Comparison of ENCODE assay signal across 24 mouse cellular contexts in the genomic region with DNA sequence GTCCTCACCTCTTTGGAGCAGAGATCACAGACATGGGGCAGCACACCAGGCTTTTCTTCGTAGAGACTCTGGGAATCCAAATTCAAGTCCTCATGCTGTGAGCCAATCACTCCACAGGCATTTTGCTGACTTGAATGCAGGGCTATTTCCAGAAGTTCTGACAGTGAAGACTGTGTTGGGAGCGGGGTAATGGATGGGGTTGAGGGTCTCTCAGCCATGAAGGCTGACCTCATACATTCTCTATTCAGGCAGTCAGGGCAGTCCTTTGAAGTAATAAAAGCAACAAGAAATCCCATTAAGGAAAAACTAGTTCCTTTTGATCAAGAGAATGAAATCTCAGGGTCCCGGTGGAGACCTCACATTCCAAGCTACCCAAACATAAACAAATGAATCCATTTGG.
DNase-seq lines count a peak whose midpoint lies in the region; ATAC-seq lines count a peak whose summit lies in the region.
"Had no signal": no experiment of that assay in that cellular context is flagged by ENCODE, and none has a peak within 500 bp of the region (broad histone marks: within the 10 kb centered on the region; RNA-seq: fewer than 3 reads in every experiment).

No protein-coding gene starts in this region.

- peaks cover 15% of the 10 kb centered on the region for H3K4me1 ChIP-seq in kidney, embryonic 15.5 days
- H3K4me1 ChIP-seq: forebrain, embryonic 12.5 days; forebrain, embryonic 15.5 days; heart, embryonic 10.5 days; hindbrain, embryonic 12.5 days; hindbrain, embryonic 15.5 days had no signal

- no peak overlapping the region for H3K4me3 ChIP-seq in kidney, embryonic 15.5 days (replicated peaks)
- H3K4me3 ChIP-seq: embryonic facial prominence, embryonic 10.5 days; embryonic facial prominence, embryonic 13.5 days; erythroblast, embryonic 14.5 days; forebrain, embryonic 12.5 days; forebrain, embryonic 15.5 days; heart, adult 2 months; heart, embryonic 10.5 days; hindbrain, embryonic 12.5 days; hindbrain, embryonic 15.5 days had no signal

- peak; percentile 71 for ATAC-seq in kidney, embryonic 15.5 days (replicated peaks; ENCODE audit: low FRiP score)
- ATAC-seq: CD4-positive, CD25-positive, alpha-beta regulatory T cell, adult 4 months; forebrain, embryonic 15.5 days; Patski had no signal

- no peaks in the 10 kb centered on the region for H3K36me3 ChIP-seq in kidney, embryonic 15.5 days
- H3K36me3 ChIP-seq: embryonic facial prominence, embryonic 13.5 days; forebrain, embryonic 12.5 days; forebrain, embryonic 15.5 days; heart, embryonic 10.5 days; hindbrain, embryonic 12.5 days; hindbrain, embryonic 15.5 days had no signal

- H3K9me3 ChIP-seq in kidney, embryonic 15.5 days (replicated peaks) = no peaks in the 10 kb centered on the region
- H3K9me3 ChIP-seq: embryonic facial prominence, embryonic 10.5 days; embryonic facial prominence, embryonic 13.5 days; forebrain, embryonic 12.5 days; forebrain, embryonic 15.5 days; heart, embryonic 10.5 days; hindbrain, embryonic 12.5 days; hindbrain, embryonic 15.5 days had no signal

- H3K9ac ChIP-seq in kidney, embryonic 15.5 days = no peak overlapping the region
- H3K9ac ChIP-seq: embryonic facial prominence, embryonic 13.5 days; forebrain, embryonic 12.5 days; forebrain, embryonic 15.5 days; hindbrain, embryonic 12.5 days; hindbrain, embryonic 15.5 days had no signal

- 20% methylated on average over 3 of the region's 3 CpGs for WGBS in kidney, embryonic 15.5 days

- H3K27me3 ChIP-seq in kidney, embryonic 15.5 days = peaks cover 33% of the 10 kb centered on the region
- H3K27me3 ChIP-seq: embryonic facial prominence, embryonic 13.5 days; forebrain, embryonic 15.5 days had no signal

- no peak for DNase-seq in kidney, adult 18-20 months
- peak; percentile 11 for DNase-seq in testis, postnatal 10 days (ENCODE audit: low spot score)
- no peak for DNase-seq in testis, postnatal 14 days (ENCODE audit: low spot score)
- peak; percentile 31 for DNase-seq in mesoderm, embryonic 11.5 days (ENCODE audit: low read depth, low spot score)
- DNase-seq in adrenal gland, adult (ENCODE audit: inconsistent age in 2 of 2, low spot score in 1 of 2) = no peak
- DNase-seq: adrenal gland, adult 2 months; adrenal gland, postnatal 14 days; cerebellum, adult 11 months; cerebellum, adult 2 months; cerebellum, adult 9-11 months; cerebellum, postnatal 25 days; gastrocnemius, postnatal 25 days; heart, adult 2 months had no signal

- H3K27ac ChIP-seq in kidney, embryonic 15.5 days = 0 out of 2 replicates have a peak overlapping the region, but pooled peaks have one; percentile 27
- H3K27ac ChIP-seq: embryonic facial prominence, embryonic 10.5 days; embryonic facial prominence, embryonic 13.5 days; forebrain, embryonic 12.5 days; forebrain, embryonic 15.5 days; heart, adult 2 months; heart, embryonic 10.5 days; hindbrain, embryonic 12.5 days; hindbrain, embryonic 15.5 days had no signal

- H3K4me2 ChIP-seq in kidney, embryonic 15.5 days = no peak overlapping the region
- H3K4me2 ChIP-seq: embryonic facial prominence, embryonic 13.5 days; forebrain, embryonic 12.5 days; forebrain, embryonic 15.5 days; hindbrain, embryonic 12.5 days; hindbrain, embryonic 15.5 days had no signal

Comparison
In these comparisons a context has a peak if more than half of its experiments do, and no peak if none do; other contexts are left out.
1. DNase-seq: peak in testis, postnatal 10 days (single experiment) and mesoderm, embryonic 11.5 days (single experiment); none in kidney, adult 18-20 months (single experiment), testis, postnatal 14 days (single experiment) and adrenal gland, adult (0 of 2).